Mouse (Mus musculus) stomach, embryonic 16.5 days (tissue): Measurements from ENCODE around the gene Entpd7. TPM values are rescaled to one million over a fixed set of nuclear protein-coding genes. Genes with fewer than 3 reads are reported as not detected.

Source experiments
- ATAC-seq: fragments of 200-750 bp; cut with Nextera tagmentation; 2 replicates; pipeline ENCODE4 v1.8.0; 2017; ENCODE audit warnings: moderate number of reproducible peaks, moderate TSS enrichment; ENCODE audit not compliant: insufficient read depth, low FRiP score
- H3K27ac ChIP-seq: fragments of 300-500 bp; sonication (generic); 2 replicates; pipeline ENCODE4 v1.5.1; 2014; ENCODE audit warnings: low read length
- H3K27me3 ChIP-seq: fragments of 300-500 bp; sonication (generic); 2 replicates; pipeline ENCODE4 v1.6.1; 2014; ENCODE audit warnings: low read length, control low read depth, mixed read lengths; ENCODE audit not compliant: control insufficient read depth, insufficient read depth
- H3K36me3 ChIP-seq: fragments of 300-500 bp; sonication (generic); 2 replicates; pipeline ENCODE4 v1.6.1; 2014; ENCODE audit warnings: low read length; ENCODE audit not compliant: control insufficient read depth, insufficient read depth
- H3K4me1 ChIP-seq: fragments of 300-500 bp; sonication (generic); 2 replicates; pipeline ENCODE4 v1.6.1; 2014; ENCODE audit warnings: low read length, control low read depth, mixed read lengths; ENCODE audit not compliant: control insufficient read depth, insufficient read depth
- H3K4me2 ChIP-seq: fragments of 300-500 bp; sonication (generic); 2 replicates; pipeline ENCODE4 v1.6.1; 2014; ENCODE audit warnings: low read depth, low read length, mixed read lengths
- H3K4me3 ChIP-seq: fragments of 300-500 bp; sonication (generic); replicated peaks from 2 replicates; pipeline ENCODE4 v1.5.1; 2014; ENCODE audit warnings: mild to moderate bottlenecking, low read length
- H3K9ac ChIP-seq: fragments of 300-500 bp; sonication (generic); 2 replicates; pipeline ENCODE4 v1.6.1; 2014; ENCODE audit warnings: low read length
- H3K9me3 ChIP-seq: fragments of 300-500 bp; sonication (generic); replicated peaks from 2 replicates; pipeline ENCODE4 v1.6.1; 2016; ENCODE audit warnings: low read length, control low read depth; ENCODE audit not compliant: control insufficient read depth
- WGBS: fragments of 180-500 bp; shearing (Covaris S2); extraction: QIAGEN DNeasy Blood & Tissue Kit; methylation state at CpG from one replicate; pipeline ENCODE4 v1.1.7; 2014; 5-methylcytosine and 5-hydroxymethylcytosine counted together
- polyA plus RNA-seq: library from polyadenylated mRNA; unstranded; fragments of >200 nt; fragmentation: Nextera tagmentation; extraction: Ambion mirVana; gene quantifications from 2 replicates; pipeline ENCODE4 v1.2.1, GENCODE M21; 2015

Gene Entpd7
- polyA plus RNA-seq, 1 experiment from 2014 or later = 15.3 TPM

- no peak for ATAC-seq
- WGBS = 65% methylated on average over 4 of the region's 4 CpGs
- no peak overlapping the region for H3K9ac ChIP-seq
- H3K4me1 ChIP-seq = no peaks in the 10 kb centered on the region
- H3K4me3 ChIP-seq = no peak overlapping the region
- no peaks in the 10 kb centered on the region for H3K9me3 ChIP-seq
- no peaks in the 10 kb centered on the region for H3K27me3 ChIP-seq
- no peaks in the 10 kb centered on the region for H3K36me3 ChIP-seq
- no peak overlapping the region for H3K27ac ChIP-seq
- H3K4me2 ChIP-seq = no peak overlapping the region
Observed at GRCm38 (mm10) chr19:43770584-43770983, 81.1 kb downstream of the Entpd7 start.

- Histone ChIP-seq H3K36me3 (no peaks in the 10 kb centered on the region), H3K4me3 (no peak overlapping the region), H3K4me2 (no peak overlapping the region), H3K9ac (no peak overlapping the region), H3K4me1 (no peaks in the 10 kb centered on the region), H3K27me3 (no peaks in the 10 kb centered on the region), H3K27ac (no peak overlapping the region), H3K9me3 (no peaks in the 10 kb centered on the region)
- WGBS = 82% methylated on average over 5 of the region's 5 CpGs
- no peak for ATAC-seq
Observed at GRCm38 (mm10) chr19:43771499-43771969, 82.1 kb downstream of the Entpd7 start.

- 68% methylated on average over 6 of the region's 6 CpGs for WGBS
- Histone ChIP-seq H3K27me3 (no peaks in the 10 kb centered on the region), H3K36me3 (no peaks in the 10 kb centered on the region), H3K4me1 (no peaks in the 10 kb centered on the region), H3K9me3 (no peaks in the 10 kb centered on the region), H3K4me3 (no peak overlapping the region), H3K27ac (no peak overlapping the region), H3K4me2 (no peak overlapping the region), H3K9ac (no peak overlapping the region)
- ATAC-seq = no peak
Observed at GRCm38 (mm10) chr19:43772311-43772710, 82.8 kb downstream of the Entpd7 start.

- WGBS = 51% methylated on average over 10 of the region's 10 CpGs
- ATAC-seq = no peak
Observed at GRCm38 (mm10) chr19:43775433-43775832, 86.0 kb downstream of the Entpd7 start.

GRCm38 (mm10) chr19:43776561-43776960 is 87.1 kb downstream of the Entpd7 start:
- no peaks in the 10 kb centered on the region for H3K4me1 ChIP-seq
- H3K27me3 ChIP-seq = no peaks in the 10 kb centered on the region
- H3K4me3 ChIP-seq = no peak overlapping the region
- H3K27ac ChIP-seq = no peak overlapping the region
- H3K4me2 ChIP-seq = no peak overlapping the region
- no peak overlapping the region for H3K9ac ChIP-seq
- no peaks in the 10 kb centered on the region for H3K36me3 ChIP-seq
- H3K9me3 ChIP-seq = no peaks in the 10 kb centered on the region
- no peak for ATAC-seq
- WGBS = 65% methylated on average over 4 of the region's 4 CpGs

More at GRCm38 (mm10) chr19:43775433-43775832, 86.0 kb downstream of the Entpd7 start:
- Histone ChIP-seq H3K27ac (no peak overlapping the region), H3K4me2 (no peak overlapping the region), H3K36me3 (no peaks in the 10 kb centered on the region), H3K27me3 (no peaks in the 10 kb centered on the region), H3K4me3 (no peak overlapping the region), H3K9ac (no peak overlapping the region), H3K9me3 (no peaks in the 10 kb centered on the region), H3K4me1 (no peaks in the 10 kb centered on the region)

- 61% methylated on average over 2 of the region's 2 CpGs for WGBS
- no peak overlapping the region for H3K27ac ChIP-seq
Observed at GRCm38 (mm10) chr19:43777308-43777707, 87.8 kb downstream of the Entpd7 start.

GRCm38 (mm10) chr19:43780391-43780790 is 90.9 kb downstream of the Entpd7 start:
- H3K27ac ChIP-seq = no peak overlapping the region
- H3K9me3 ChIP-seq = no peaks in the 10 kb centered on the region
- no peak overlapping the region for H3K9ac ChIP-seq
- WGBS = 77% methylated on average over 5 of the region's 5 CpGs
- ATAC-seq = no peak
- no peaks in the 10 kb centered on the region for H3K36me3 ChIP-seq
- H3K4me3 ChIP-seq = no peak overlapping the region
- no peak overlapping the region for H3K4me2 ChIP-seq
- no peaks in the 10 kb centered on the region for H3K27me3 ChIP-seq
- no peaks in the 10 kb centered on the region for H3K4me1 ChIP-seq

More at GRCm38 (mm10) chr19:43777308-43777707, 87.8 kb downstream of the Entpd7 start:
- H3K27me3 ChIP-seq = no peaks in the 10 kb centered on the region
- no peaks in the 10 kb centered on the region for H3K4me1 ChIP-seq
- no peaks in the 10 kb centered on the region for H3K36me3 ChIP-seq
- no peak overlapping the region for H3K9ac ChIP-seq
- ATAC-seq = no peak
- no peak overlapping the region for H3K4me3 ChIP-seq
- H3K4me2 ChIP-seq = no peak overlapping the region
- H3K9me3 ChIP-seq = no peaks in the 10 kb centered on the region

GRCm38 (mm10) chr19:43781980-43782379 is 92.5 kb downstream of the Entpd7 start, which contains the start of gene Abcc2:
Gene Abcc2, plus strand, starts transcription at chr19:43782192.
- ATAC-seq = no peak
- no peaks in the 10 kb centered on the region for H3K4me1 ChIP-seq
- no peaks in the 10 kb centered on the region for H3K9me3 ChIP-seq
- H3K36me3 ChIP-seq = no peaks in the 10 kb centered on the region
- no peaks in the 10 kb centered on the region for H3K27me3 ChIP-seq
- 73% methylated on average over 3 of the region's 3 CpGs for WGBS
- no peak within 1 kb of the TSS for H3K9ac ChIP-seq
- H3K27ac ChIP-seq = no peak within 1 kb of the TSS
- no peak within 1 kb of the TSS for H3K4me3 ChIP-seq
- no peak within 1 kb of the TSS for H3K4me2 ChIP-seq
